Mouse (Mus musculus) forebrain, embryonic 13.5 days (tissue): ENCODE data around the gene Ccdc8. TPM values are rescaled to one million over a fixed set of nuclear protein-coding genes. Genes with fewer than 3 reads are reported as not detected.

Experiments used
- ATAC-seq: fragments of 200-750 bp; cut with Nextera tagmentation; 2 replicates; pipeline ENCODE4 v1.8.0; 2017
- H3K27ac ChIP-seq: fragments of 300-500 bp; sonication (generic); 2 replicates; pipeline ENCODE4 v1.5.1; 2015; ENCODE audit warnings: inconsistent platforms, mild to moderate bottlenecking, moderate library complexity
- H3K27me3 ChIP-seq: fragments of 300-500 bp; sonication (generic); 2 replicates; pipeline ENCODE4 v1.6.1; 2015; ENCODE audit warnings: mild to moderate bottlenecking, inconsistent platforms
- H3K36me3 ChIP-seq: fragments of 300-500 bp; sonication (generic); 2 replicates; pipeline ENCODE4 v1.6.1; 2015; ENCODE audit warnings: mild to moderate bottlenecking, inconsistent platforms; ENCODE audit not compliant: poor library complexity, severe bottlenecking
- H3K4me1 ChIP-seq: fragments of 300-500 bp; sonication (generic); 2 replicates; pipeline ENCODE4 v1.6.1; 2015; ENCODE audit warnings: inconsistent platforms
- H3K4me2 ChIP-seq: fragments of 300-500 bp; sonication (generic); 2 replicates; pipeline ENCODE4 v1.6.1; 2015; ENCODE audit warnings: inconsistent platforms, mild to moderate bottlenecking, moderate library complexity
- H3K4me3 ChIP-seq: fragments of 300-500 bp; sonication (generic); 2 replicates; pipeline ENCODE4 v1.5.1; 2015; ENCODE audit warnings: mild to moderate bottlenecking, inconsistent platforms
- H3K9ac ChIP-seq: fragments of 300-500 bp; sonication (generic); 2 replicates; pipeline ENCODE4 v1.6.1; 2015; ENCODE audit warnings: mild to moderate bottlenecking, inconsistent platforms
- H3K9me3 ChIP-seq: fragments of 300-500 bp; sonication (generic); replicated peaks from 2 replicates; pipeline ENCODE4 v1.6.1; 2016; ENCODE audit warnings: inconsistent platforms
- WGBS: fragments of 180-500 bp; shearing (Covaris S2); methylation state at CpG from one replicate; pipeline ENCODE4 v1.1.7; 2015; 5-methylcytosine and 5-hydroxymethylcytosine counted together
- polyA plus RNA-seq: library from polyadenylated mRNA; unstranded; fragments of >200 nt; fragmentation: Nextera tagmentation; extraction: Ambion mirVana; gene quantifications from 2 replicates; pipeline ENCODE4 v1.2.1, GENCODE M21; 2015

Ccdc8 gene
- polyA plus RNA-seq, 1 experiment from 2014 or later = 6.0 TPM

- Histone ChIP-seq H3K4me2 (no peak overlapping the region), H3K4me1 (peaks cover 27% of the 10 kb centered on the region), H3K27me3 (no peaks in the 10 kb centered on the region), H3K27ac (no peak overlapping the region), H3K36me3 (peaks cover 14% of the 10 kb centered on the region), H3K4me3 (no peak overlapping the region), H3K9ac (no peak overlapping the region), H3K9me3 (no peaks in the 10 kb centered on the region)
- no peak for ATAC-seq
- 77% methylated on average over 7 of the region's 7 CpGs for WGBS
These were observed 36.4 kb downstream of the Ccdc8 start for GRCm38 (mm10) chr7:17028923-17029322.

GRCm38 (mm10) chr7:17030239-17030638 lies 37.7 kb downstream of the Ccdc8 start:
- no peak overlapping the region for H3K4me3 ChIP-seq
- ATAC-seq = no peak
- no peak overlapping the region for H3K9ac ChIP-seq
- 88% methylated on average over 7 of the region's 7 CpGs for WGBS
- no peak overlapping the region for H3K4me2 ChIP-seq
- peaks cover 15% of the 10 kb centered on the region for H3K36me3 ChIP-seq
- H3K9me3 ChIP-seq = no peaks in the 10 kb centered on the region
- H3K4me1 ChIP-seq = peaks cover 19% of the 10 kb centered on the region
- H3K27ac ChIP-seq = no peak overlapping the region
- no peaks in the 10 kb centered on the region for H3K27me3 ChIP-seq

- 51% methylated on average over 9 of the region's 9 CpGs for WGBS
- Histone ChIP-seq H3K27ac (peak overlapping the region; percentile 10; the same call in 1 of the 2 replicates), H3K4me1 (no peaks in the 10 kb centered on the region), H3K9me3 (no peaks in the 10 kb centered on the region), H3K4me2 (no peak overlapping the region), H3K36me3 (peaks cover 38% of the 10 kb centered on the region), H3K9ac (no peak overlapping the region), H3K4me3 (no peak overlapping the region), H3K27me3 (no peaks in the 10 kb centered on the region)
- ATAC-seq = no peak
These were observed 45.6 kb downstream of the Ccdc8 start for GRCm38 (mm10) chr7:17038018-17038695.

- Histone ChIP-seq H3K4me3 (no peak overlapping the region), H3K4me2 (no peak overlapping the region), H3K27ac (no peak overlapping the region), H3K9me3 (no peaks in the 10 kb centered on the region), H3K36me3 (peaks cover 43% of the 10 kb centered on the region), H3K9ac (no peak overlapping the region), H3K4me1 (no peaks in the 10 kb centered on the region), H3K27me3 (no peaks in the 10 kb centered on the region)
- 93% methylated on average over 7 of the region's 7 CpGs for WGBS
- no peak for ATAC-seq
These were observed 46.9 kb downstream of the Ccdc8 start for GRCm38 (mm10) chr7:17039373-17039772.

- WGBS = 60% methylated on average over 1 of the region's 1 CpGs
- no peaks in the 10 kb centered on the region for H3K27me3 ChIP-seq
These were observed 53.2 kb downstream of the Ccdc8 start for GRCm38 (mm10) chr7:17045743-17046142.

More at GRCm38 (mm10) chr7:17045743-17046142, 53.2 kb downstream of the Ccdc8 start:
- no peak for ATAC-seq
- no peak overlapping the region for H3K4me2 ChIP-seq
- no peak overlapping the region for H3K9ac ChIP-seq
- H3K9me3 ChIP-seq = no peaks in the 10 kb centered on the region
- H3K4me1 ChIP-seq = no peaks in the 10 kb centered on the region
- H3K27ac ChIP-seq = no peak overlapping the region
- H3K4me3 ChIP-seq = no peak overlapping the region
- H3K36me3 ChIP-seq = peaks cover 29% of the 10 kb centered on the region

Other genes with a start within 250 kb of the Ccdc8 start
- 16.0 and 17.1 TPM in 2 replicates for gene Slc1a5, start 211.4 kb upstream of the Ccdc8 start, polyA plus RNA-seq
- gene Strn4, start 176.8 kb upstream of the Ccdc8 start, polyA plus RNA-seq = 147 and 164 TPM in 2 replicates
- 24.0 and 28.0 TPM in 2 replicates for gene Fkrp, start 176.0 kb upstream of the Ccdc8 start, polyA plus RNA-seq
- gene Prkd2, start 149.8 kb upstream of the Ccdc8 start, polyA plus RNA-seq = 7.7 and 8.3 TPM in 2 replicates
- 2.0 and 2.3 TPM in 2 replicates for gene Dact3, start 117.4 kb upstream of the Ccdc8 start, polyA plus RNA-seq
- 9.2 and 18.2 TPM in 2 replicates for gene Gng8, start 100.9 kb upstream of the Ccdc8 start, polyA plus RNA-seq
- gene Ptgir, start 86.2 kb upstream of the Ccdc8 start, polyA plus RNA-seq = 0.14 and 0.37 TPM in 2 replicates
- gene Calm3, start 68.6 kb upstream of the Ccdc8 start, polyA plus RNA-seq = 271 and 296 TPM in 2 replicates
- gene Pnmal2, start 48.0 kb upstream of the Ccdc8 start, polyA plus RNA-seq = 59.5 and 78.0 TPM in 2 replicates
- gene Pnmal1, start 33.0 kb upstream of the Ccdc8 start, polyA plus RNA-seq = 37.0 and 40.8 TPM in 2 replicates
- gene Gm42372, start 9.6 kb upstream of the Ccdc8 start, polyA plus RNA-seq = 2.5 and 3.0 TPM in 2 replicates
- 103 and 113 TPM in 2 replicates for gene Ppp5c, start 35.2 kb downstream of the Ccdc8 start, polyA plus RNA-seq
- gene Hif3a, start 69.7 kb downstream of the Ccdc8 start, polyA plus RNA-seq = 4.7 and 5.8 TPM in 2 replicates
- gene Psg16, start 81.3 kb downstream of the Ccdc8 start, polyA plus RNA-seq = 0.53 and 1.3 TPM in 2 replicates
- gene Ceacam3, start 157.6 kb downstream of the Ccdc8 start, polyA plus RNA-seq = not detected in 2 replicates
- gene Psg29, start 210.8 kb downstream of the Ccdc8 start, polyA plus RNA-seq = not detected in 2 replicates